Mouse (Mus musculus): ENCODE measurements at regions not wholly inside any gene's neighbourhood (a gene's known extent, or its start where the extent isn't known, plus 50 kb on each side); places are given as distances from the start of the nearest gene placed in this dataset.
A peak's percentile ranks its signal among the peaks of the same experiment; 100 is the strongest.

DNA sequence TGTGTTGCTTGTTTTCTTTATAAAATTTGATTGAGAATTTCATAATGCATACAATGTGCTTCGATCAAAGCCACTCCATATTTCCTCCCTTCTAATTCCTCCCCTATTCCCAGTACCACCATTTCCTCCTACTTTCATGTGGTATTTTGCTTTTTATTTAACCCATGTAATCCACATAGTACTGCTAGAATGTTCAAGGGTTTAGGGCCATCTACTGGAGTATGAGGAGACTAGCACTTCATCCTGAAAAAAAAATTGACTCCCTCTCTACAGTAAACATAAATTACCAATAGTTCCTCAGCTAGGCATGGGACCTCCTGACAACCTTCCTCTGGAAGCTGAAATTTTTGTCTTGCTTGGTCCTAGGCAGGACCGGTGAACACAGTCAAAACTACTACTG, 163.0 kb downstream of the Gpr165 start:
- DNase-seq (ENCODE audit: low spot score in 2 of 2) = peak in 1 of 2 experiments; percentile 1
- intact Hi-C loops (cut with DNase I) = loop anchor here (5.0 kb wide), 2 partner anchors 374 to 729 kb away; no protein-coding TSS in a partner anchor

DNA sequence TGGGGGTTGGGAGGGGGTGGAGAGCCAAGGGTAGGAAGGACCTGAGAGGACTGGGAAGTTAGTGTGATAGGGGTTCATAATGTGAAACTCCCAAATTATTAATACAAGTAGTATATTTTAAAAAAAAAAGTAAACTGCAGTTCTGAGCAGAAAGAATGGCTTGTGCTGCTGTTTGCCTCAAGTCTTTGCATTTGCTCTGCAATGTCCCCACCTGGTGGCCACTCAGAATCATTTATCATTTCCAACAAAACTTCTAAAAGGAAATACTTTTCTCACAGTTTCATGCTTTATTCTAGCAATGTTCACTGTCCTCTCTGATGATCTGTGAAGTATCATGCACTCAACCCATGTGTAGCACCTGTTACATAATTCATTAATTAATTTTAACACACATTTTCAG, 165.5 kb downstream of the Gpr165 start:
- peak; percentile 14 to 18 for DNase-seq (ENCODE audit: low spot score in 2 of 2)

GRCm38 (mm10) chrX:96879154-96879553, 165.9 kb downstream of the Gpr165 start:
- DNase-seq (ENCODE audit: low spot score in 2 of 2) = no peak
- intact Hi-C loops (cut with DNase I) = loop anchor here (5.0 kb wide), 2 partner anchors 377 to 732 kb away; no protein-coding TSS in a partner anchor

More for the DNA sequence above, 165.5 kb downstream of the Gpr165 start:
- intact Hi-C loops (cut with DNase I) = loop anchor here (1.0 to 5.0 kb wide), 3 partner anchors 376 to 872 kb away; no protein-coding TSS in a partner anchor

DNA sequence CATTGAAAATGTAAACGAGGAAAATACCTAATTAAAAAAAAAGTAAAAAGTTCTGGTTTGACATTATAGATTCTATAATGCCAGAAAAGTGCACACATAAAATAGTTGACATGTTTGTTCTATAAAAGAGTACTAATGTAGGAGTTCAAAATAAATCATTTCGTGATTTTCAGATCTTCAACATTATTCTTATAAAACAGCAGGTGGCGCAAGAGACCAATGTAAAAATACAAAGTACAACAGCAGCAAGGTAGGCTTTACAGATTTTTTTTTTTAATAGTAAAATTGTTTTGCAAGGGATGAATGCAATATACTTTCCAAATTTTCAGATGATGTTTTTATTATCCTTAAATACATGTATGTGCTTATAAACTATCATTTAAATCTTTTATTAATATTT, 171.8 kb upstream of the Pgr15l start:
- peak in 1 of 2 experiments; percentile 6 for DNase-seq (ENCODE audit: low spot score in 2 of 2)
- intact Hi-C loops (cut with DNase I) = loop anchor here (1.0 to 10.0 kb wide), 3 partner anchors 534 to 1784 kb away; no protein-coding TSS in a partner anchor

Measured in left cerebral cortex, postnatal 25 days (tissue).